Mouse (Mus musculus) heart, postnatal 4 days (tissue): ENCODE measurements around the gene Hoxd12. TPM values are rescaled to one million over a fixed set of nuclear protein-coding genes. Genes with fewer than 3 reads are reported as not detected.

Experiments used
- DNase-seq: peaks from one replicate; pipeline ENCODE4 v3.0.0; 2021
- total RNA-seq, 2 experiments: library from RNA; stranded (reverse); gene quantifications; 2 replicates each; pipeline ENCODE4 v1.2.3; 2021

Gene Hoxd12
- total RNA-seq, 2 experiments from 2014 or later: not detected

DNA sequence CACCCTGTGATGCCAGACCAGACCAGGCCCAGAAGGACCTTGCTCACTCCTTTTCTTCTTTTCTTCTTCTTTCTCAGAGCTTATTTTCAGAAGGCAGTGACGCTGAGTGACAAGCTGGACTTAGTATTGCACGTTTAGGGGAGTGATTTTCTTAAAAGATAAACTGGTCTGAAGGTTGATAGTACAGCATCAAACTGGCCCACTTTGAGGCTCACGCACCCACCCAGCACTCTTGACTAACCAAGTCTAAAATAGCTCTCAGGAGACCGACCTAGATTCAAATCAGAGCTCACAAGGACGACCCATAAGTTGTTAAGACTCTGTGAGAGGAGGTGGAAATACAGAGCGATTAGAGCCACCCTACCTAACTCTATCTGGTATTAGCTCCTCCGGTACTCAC, 8.4 kb upstream of the Hoxd12 start:
- no peak for DNase-seq

DNA sequence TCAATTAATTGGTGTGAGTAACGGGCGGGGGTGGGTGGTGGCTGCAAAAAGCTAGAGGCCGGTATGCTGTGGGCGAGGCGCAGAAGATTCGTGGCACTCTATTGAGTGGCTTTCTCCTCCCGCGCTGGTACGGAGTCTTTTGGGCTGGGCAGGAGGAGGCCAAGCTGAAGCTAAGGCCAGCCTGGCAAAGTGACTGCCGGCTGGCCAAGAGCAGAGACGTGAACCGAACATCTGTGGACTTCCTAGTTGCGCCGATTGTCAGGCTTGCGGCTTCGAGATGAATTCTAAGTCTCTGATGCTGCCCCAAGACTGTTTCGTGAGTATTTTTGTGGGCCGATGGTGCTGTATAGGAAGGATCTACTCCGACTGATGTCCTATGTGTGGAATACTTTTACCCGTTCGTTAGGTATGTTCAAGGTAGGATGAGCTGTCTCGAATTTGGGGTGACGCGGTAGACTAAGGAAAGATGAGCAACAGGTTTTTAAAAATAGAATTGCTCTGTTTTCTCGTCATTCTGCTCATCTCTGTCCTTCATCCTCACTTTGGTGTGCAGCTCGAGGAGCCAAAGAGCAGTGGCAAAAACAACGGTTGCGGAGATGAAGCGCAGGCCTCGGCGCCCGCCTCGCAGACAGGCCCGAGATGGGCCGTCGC, 7.5 kb upstream of the Hoxd12 start:
- no peak for DNase-seq

DNA sequence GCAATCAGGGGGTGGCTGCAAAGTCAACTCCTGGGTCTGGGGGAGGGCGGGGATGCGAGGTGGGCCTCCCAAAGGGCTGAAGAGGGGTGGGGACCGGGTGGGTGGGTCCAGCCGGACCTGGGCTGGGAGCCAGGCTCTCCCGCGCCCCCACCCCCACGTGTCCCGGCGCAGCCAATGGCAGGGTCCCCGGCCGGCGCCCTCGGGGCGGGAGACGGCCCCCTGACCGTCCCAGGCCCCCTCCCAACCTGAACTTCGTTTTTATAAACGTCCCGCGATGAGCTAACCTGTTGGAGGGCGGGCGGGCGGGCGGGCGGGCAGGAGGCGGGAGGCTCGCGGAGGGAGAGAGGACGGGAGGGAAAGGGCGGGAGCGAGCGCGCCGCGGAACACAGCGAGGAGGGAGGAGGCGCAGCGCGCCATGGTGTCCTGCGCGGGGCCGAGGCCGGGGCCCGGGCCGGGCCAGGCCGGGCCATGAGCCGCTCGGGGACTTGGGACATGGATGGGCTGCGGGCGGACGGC, 6.9 kb upstream of the Hoxd12 start, which contains the start of gene Hoxd13:
Gene Hoxd13 (plus strand): TSS at position 469 of the 516 bp plus-strand sequence.
- DNase-seq: no peak

DNA sequence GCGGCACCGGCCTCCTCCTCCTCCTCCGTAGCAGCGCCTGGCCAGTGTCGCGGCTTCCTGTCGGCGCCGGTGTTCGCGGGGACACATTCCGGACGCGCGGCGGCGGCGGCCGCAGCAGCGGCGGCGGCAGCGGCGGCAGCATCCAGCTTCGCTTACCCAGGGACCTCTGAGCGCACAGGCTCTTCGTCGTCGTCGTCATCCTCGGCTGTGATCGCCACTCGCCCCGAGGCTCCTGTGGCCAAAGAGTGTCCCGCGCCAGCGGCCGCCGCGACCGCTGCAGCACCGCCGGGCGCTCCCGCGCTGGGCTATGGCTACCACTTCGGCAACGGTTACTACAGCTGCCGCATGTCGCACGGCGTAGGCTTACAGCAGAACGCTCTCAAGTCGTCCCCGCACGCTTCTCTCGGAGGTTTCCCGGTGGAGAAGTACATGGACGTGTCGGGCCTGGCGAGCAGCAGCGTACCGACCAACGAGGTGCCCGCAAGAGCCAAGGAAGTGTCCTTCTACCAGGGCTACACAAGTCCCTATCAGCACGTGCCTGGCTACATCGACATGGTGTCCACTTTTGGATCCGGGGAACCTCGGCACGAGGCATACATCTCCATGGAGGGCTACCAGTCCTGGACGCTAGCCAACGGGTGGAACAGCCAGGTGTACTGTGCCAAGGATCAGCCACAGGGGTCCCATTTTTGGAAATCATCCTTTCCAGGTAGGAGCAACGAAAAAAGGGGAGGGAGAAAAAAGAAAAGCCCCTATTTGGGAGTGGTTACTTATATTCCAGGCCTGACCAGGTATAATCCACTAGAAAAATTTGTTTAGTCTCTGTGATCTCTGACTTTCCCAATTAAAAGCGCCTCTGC, 6.2 kb upstream of the Hoxd12 start:
- no peak for DNase-seq

DNA sequence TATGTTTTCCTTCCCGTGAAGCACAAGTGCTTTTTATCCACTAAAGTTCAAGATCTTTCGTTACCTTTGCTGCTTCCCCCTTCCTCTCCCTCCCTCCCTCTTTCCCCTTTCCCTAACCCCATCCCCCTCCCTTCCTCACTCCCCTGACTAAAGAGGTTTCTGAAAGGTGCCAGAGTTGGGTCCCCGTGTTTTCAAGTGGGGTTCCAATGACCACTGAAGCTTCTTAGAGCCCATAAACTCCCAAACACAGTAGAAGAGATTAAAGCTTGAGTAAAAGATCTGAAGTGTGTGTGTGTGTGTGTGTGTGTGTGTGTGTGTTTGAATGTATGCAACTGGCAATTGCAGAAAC, 5.6 kb upstream of the Hoxd12 start:
- DNase-seq: no peak

DNA sequence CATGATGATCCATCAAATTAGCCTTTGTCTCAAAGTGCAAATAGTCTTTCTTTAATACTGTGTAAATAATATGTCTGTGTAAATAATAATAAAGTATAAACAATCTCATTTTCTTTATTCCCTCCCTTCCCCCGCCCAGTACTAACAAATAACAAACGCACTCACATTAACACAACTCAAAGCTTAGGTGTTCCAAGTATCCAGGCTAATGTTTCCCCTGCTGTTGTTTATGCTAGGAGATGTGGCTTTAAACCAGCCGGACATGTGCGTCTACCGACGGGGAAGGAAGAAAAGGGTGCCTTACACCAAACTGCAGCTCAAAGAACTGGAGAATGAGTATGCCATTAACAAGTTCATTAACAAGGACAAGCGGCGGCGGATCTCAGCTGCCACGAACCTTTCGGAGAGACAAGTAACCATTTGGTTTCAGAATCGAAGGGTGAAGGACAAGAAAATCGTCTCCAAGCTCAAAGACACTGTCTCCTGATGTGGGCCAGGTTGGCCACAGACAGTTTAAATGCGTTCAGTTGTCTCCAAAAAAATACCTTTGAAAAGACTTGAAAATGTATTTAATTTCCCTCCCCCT, 5.1 kb upstream of the Hoxd12 start:
- no peak for DNase-seq

DNA sequence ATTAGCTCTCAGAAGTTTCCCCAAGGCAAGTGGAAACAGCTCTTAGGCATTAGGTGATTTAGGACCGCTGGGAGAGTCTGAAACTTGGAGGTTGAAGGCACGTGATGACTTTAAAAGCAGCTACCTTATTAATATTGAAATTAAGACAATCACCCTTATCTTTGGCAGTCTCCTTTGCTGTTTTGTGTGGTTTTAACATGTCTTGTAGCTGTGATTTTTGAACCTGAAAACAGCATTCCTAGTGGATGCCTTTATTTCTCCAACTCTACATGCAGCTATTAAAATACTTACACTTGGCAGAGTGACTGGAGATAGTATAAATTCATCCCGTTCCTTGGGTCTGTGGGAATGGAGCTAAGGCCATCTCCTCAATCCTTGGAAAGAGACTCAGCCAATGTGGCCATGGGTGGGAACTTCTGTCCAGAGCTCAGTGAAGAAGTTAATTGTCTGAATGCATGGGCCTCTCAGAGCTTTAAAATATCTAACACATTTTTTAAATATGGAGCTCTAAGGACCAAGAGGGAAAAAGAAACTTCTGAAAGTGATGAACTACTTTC, 4.1 kb upstream of the Hoxd12 start:
- no peak for DNase-seq

DNA sequence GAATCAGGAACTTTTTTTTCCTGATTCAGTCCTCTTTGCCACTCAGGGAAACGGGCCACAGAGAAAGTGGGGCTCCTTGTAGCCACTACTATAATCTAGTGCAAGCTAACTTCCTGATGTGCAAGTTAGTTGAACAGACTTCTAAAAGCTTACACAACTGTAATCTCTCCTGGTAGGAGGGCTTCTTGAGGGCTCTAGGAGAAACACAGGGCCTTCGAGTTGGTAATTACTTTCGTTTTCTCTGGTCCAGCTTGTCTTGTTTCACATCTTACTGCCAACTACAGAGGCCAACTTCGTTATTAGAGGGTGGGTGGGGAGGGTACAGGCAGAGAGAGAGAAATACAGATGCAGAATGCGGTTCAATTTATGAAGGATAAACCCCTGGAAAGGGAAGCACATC, 3.0 kb upstream of the Hoxd12 start:
- no peak for DNase-seq

DNA sequence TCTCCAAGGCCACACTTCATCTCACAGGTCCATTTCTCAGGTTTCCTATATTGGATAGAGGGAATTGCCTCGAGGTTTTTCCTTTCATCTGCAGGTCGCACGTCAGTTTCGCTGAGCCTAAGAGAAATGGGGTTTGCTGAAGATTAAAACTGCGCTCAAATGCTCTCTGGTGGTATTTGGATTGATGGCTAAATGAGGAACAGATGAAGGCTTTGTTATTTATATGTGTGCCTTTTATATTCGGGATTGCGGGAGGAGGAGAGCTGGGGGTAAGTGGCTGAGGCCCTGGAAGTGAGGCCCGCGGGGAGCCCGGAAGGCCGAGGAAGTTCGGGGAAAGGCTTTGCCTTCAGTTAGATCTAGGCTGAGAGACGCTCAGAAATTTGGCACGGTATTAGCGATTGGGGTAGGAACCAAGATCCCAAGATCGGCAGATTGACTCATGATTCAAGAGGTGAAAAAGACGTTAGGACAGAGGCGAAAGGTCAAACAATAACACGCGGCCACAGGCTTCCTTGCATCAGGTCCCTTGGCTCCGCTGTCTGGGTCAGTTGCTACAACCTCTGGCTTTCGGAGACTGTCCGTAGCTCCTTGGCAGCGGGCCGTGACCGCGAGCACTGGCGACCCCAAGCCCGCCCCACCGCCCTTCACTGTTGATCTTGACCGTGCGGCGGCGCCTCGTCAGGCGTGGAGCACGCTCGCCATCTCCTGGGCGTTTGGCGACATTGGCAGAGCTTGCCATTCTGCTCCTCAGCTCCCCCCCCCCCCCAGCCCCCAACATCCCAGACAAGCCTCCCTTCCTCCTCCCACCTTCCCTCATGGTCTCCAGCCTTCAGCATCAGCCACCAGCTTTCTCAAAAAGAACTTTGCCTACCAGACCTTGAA, 2.1 kb upstream of the Hoxd12 start:
- DNase-seq: peak; percentile 75

DNA sequence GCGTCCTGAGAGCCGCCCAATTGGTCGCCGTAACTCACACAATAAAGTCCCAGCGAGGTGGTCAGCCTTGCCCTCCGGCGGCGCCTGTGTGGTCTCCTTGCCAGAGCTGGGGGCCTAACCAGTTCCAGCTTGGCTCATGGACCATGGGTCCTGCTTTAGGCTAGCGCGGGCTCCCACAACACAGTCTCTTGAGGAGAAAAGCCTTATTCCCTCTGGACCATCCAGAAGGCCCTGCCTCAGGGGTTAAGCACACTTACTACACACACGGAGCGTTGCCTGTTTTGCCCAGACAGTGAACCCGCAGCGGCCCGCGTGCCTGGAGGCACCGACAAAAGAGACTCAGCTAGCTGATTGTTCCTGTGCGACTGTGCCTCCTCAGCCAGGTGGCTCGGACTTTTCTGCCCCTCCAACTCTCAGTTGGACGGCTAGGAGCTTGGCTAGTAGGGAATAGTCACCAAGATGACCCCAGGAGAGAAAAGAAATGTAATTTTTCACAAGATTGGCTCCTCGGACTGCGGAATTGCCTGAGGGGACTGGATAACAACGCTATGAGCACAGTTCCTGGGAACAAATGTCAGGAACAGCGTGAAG, 883 bp upstream of the Hoxd12 start:
- no peak for DNase-seq

DNA sequence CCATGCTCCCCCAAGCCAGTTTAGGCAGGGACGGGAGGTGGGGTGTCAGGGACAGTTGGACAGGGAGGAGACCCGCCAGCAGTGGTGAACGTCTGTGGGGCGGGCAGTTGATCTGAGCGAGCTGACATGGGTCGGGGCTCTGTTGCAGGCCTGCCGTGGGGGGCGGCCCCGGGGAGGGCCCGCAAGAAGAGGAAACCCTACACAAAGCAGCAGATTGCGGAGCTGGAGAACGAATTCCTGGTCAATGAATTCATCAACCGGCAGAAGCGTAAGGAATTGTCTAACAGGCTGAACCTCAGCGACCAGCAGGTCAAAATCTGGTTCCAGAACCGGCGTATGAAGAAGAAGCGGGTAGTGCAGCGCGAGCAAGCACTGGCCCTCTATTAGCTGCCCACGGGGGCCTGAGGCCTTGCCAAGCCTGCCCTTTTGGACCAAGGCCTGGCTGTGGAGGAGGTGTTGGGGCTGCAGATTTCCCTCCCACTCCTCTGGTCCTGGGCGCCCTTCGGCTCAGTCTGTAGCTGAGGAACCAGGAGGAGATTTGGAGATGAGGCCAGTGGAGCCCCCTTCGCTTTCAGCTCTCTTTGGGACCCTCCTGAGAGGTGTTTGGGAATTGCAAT, 961 bp downstream of the Hoxd12 start:
- no peak for DNase-seq

DNA sequence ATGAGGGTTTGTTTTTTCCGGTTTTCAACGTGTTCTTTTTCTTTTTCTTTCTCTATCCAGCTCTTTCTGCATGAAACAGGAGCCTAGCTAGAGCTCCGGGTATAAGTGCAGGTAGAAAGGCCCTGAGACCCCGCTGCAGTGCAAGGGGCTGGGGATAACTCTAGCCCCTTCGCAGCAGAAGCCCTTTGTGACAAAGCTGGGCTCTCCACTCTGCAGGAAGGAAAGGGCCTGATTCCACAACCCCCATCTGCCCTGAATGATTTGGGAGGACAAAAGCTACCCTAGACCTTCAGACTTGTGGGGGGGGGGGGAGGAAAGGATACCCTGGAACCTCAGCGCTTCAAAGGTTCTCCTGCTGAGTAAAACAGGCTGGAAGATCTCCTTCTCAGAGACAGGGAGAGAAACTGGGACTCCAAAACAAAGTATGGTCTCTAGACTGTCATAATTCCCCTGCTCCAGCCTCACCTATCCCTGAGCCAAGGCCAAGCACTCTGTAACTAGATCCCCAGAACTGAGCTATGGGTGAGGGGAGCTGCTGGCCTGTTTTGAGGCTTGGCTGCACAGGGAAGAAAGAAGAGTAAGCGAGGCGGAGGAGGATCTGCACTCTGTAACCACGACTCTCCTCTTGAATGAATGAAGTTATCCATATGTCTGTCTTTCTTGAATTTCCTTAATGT, 1.7 kb downstream of the Hoxd12 start:
- no peak for DNase-seq

DNA sequence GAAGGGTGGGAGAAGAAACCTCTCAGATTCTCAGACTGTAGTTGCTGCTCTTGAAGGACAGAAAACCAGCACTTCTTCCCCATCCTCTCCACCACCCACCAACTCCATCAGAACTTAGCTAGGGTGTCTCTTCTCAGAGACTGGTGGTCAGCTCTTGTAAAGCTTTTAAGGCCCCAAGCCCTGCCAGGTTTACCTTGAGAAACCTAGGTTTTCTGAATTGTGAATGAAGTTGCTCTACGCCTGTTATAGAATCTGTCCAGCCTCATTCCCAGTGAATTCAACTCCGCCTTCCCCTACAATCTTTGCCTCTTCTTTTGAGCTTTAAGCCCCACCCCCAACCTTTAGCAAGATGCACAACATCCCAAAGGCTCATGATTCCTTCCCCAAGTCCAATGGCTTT, 2.3 kb downstream of the Hoxd12 start:
- DNase-seq: no peak

DNA sequence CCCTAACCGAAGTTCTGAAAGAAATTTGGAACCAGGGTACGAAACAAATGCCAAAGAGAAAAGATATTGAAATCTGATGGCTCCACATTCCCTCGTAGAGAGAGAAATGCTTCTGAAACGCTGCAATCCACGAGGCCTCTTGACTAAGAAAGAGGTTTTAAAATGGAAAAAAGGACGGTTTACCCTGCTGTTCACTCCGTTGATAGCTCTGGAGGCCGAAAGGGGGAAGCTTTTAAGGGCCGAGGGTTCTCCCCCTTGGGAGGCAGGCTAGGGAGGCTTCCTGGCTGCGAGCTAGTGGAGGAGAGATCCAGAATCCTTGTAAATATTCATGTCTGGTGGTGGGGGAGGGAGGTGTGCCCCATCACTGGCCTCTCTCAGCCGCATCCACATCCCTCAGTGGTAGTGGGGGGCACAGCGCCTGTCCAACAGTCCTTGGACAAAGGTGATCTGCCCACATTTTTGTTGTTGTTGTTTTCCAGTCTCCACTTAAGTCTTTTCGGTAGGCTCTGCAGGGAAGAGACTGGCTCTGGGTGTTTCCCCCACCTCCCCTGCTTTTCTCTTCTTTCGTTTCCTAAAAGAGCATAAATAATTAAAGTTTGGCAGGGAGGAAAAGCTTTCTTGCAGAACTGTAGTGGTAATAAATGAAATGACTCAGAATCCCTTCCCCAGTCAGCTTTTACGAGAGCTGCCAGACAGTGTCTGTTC, 4.2 kb downstream of the Hoxd12 start, which contains the start of gene Hoxd11:
Gene Hoxd11 (plus strand): TSS at position 667 of the 705 bp plus-strand sequence.
- no peak for DNase-seq

DNA sequence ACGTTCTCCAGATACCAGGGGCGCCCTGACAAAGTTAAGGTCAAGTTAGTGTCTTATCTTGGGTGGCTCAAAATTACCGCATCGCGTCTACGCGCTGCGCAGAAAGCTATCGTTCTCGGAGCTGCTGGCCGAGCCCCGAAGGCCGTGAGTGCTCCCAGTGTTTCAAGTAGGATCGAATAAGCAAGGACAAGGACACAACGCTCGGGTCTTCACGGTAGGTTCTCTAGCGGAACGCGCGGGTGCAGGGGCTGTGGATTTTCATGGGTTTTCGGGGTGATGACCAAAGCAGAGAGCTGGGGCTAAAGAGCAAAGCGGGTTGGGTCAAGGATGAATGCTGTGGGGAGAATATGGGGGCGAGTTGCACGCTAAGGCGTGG, 4.8 kb downstream of the Hoxd12 start:
- no peak for DNase-seq

DNA sequence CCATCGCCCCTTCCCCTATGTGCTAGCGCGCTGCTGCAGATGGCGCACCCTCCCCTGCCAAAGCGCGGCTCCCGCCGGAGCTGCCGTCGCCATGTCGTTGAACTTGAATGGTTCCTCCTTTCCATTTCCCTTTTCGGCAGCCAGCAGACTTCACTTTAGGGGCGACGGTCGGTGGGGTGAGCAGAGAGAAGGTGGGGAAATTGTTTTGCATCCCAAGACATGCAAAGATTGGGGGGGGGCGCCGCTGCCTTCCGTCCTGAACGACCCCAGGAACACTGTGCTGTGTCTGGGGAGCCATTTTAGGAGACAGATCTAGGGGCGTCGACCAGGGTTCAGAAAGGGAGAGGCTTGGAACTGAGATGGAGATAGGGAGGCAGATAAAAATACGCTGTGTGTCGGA, 5.2 kb downstream of the Hoxd12 start:
- no peak for DNase-seq

DNA sequence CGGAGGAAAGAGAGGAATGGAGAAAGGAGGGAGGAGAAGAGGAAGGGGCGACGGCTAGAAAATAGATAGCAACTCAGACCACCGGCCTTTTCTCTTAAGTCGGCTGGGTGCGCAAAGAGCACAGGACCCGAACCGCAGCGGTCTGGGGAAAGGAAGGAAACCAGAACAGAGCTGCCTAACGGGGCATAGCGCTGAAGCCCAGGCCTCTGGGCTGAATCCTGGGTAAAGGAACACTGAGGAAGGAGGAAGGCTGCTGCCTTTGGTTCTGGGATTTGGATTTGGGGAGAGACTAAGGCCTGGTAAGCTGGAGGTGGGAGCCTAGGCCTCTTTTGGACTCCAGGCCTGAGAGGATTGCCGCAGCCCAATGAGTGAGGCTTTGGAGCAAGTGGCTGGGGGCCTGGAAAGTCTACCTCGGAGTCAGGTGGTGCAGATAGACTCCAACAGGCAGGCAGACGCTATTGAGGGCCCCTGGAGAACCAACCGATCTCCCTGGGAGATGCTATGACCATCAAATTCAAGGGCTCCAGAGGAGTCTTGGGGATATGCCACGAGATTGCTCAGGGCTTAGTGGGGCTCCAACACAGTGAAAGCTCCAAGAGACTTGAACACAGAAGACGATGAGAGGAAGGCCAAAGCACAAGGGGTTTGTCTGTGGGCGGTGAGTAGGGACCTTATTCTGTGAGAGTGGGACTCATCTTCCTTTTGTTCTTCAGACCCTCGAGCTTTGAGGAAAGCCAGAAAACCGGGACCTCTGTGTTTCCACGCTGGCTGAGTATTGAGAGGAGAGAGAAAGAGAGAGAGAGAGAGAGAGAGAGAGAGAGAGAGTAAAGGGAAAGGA, 6.0 kb downstream of the Hoxd12 start:
- DNase-seq: no peak

DNA sequence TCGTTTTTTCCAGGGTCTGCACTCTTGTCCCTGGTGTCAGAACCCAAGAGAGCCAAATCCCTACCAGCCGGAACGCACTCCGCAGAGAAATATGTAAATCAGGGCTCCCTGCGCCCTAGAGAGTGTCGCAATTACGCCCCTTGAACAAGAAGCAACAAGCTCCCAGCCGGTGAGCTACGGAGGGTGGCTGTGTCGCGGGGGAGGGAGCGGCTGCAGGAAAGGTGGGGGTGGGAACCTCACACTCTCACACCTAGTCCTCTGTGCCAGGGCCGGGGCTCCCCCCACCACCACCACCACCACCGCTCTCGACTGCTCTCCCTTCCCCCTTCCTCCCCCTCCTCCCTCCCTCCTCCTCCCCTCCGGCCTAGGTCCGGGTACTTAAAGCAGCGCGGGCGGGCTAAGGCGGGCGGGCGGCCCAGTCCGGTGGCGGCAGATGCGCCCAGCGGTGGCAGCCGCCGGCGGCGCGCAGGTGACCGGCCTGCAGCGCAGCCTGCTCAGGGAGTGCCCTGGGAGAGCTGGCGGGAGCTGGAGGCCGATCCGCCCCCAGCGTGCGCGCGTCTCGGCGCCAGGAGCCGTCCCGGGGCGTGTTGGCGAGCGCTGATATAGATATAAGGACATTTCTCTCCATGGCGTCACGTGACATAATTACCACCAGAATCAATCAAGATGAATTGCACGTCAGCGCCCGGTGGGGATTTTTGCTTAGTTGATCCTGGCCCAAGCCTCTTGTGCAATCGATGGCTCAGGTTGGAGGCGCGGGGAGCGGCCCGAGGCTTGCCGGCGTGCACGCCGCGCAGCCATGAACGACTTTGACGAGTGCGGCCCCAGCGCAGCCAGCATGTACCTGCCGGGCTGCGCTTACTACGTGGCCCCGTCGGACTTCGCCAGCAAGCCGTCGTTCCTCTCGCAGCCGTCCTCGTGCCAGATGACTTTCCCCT, 7.0 kb downstream of the Hoxd12 start:
- no peak for DNase-seq
